Mouse (Mus musculus): ENCODE measurements around the gene Nsl1.

DNA sequence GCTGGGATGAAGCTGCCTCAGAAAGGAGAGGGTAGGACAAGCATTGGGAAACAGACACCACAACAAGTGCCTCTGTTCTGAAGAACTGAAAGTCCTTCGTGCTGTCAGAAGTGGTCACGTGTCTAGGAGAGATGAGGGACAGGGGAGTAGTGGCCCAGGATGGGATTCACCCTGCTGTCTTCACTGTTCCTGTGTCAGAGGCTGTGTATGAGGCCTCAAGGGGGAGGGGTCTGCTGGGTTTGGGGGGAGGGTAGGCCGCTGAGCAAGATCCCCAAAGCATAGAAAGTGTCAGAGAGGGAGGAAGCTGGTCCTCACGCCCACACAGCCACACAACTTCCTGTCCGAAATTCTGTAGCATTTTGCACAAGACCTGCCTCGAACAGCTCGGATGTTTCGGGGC, 48.3 kb downstream of the Nsl1 start:
- TF ChIP-seq POLR2A (IDR thresholded peaks at IDR 0.05; ENCODE audit: insufficient read length, low read depth): no peak
- no peak for TF ChIP-seq USF1 (IDR thresholded peaks at IDR 0.05; ENCODE audit: low read depth)
- TF ChIP-seq MYOD1 (IDR thresholded peaks at IDR 0.05; ENCODE audit: control insufficient read depth in 1 of 3, insufficient read length in 2 of 3, low read depth in 2 of 3): no peak
- no peak for TF ChIP-seq MAX (IDR thresholded peaks at IDR 0.05; ENCODE audit: low read depth)
- no peak for TF ChIP-seq E2F4 (IDR thresholded peaks at IDR 0.05; ENCODE audit: insufficient read depth)
- TF ChIP-seq POLR2AphosphoS2 (IDR thresholded peaks at IDR 0.05; ENCODE audit: insufficient read length, low read depth): no peak
- no peak for TF ChIP-seq TCF3 (IDR thresholded peaks at IDR 0.05; ENCODE audit: insufficient read length, low read depth)
- no peak for TF ChIP-seq TCF12 (IDR thresholded peaks at IDR 0.05; ENCODE audit: insufficient read depth, poor library complexity, severe bottlenecking)
- TF ChIP-seq CEBPB (IDR thresholded peaks at IDR 0.05; ENCODE audit: insufficient read depth, poor library complexity, severe bottlenecking): no peak
- TF ChIP-seq MYOG (IDR thresholded peaks at IDR 0.05; ENCODE audit: control insufficient read depth in 1 of 3, insufficient read depth in 1 of 3, insufficient read length in 2 of 3, low read depth in 2 of 3): no peak

Data from myocyte (in vitro differentiated cells).